Mouse (Mus musculus) common myeloid progenitor, adult 5-6 weeks (primary cell): Measurements from ENCODE around the gene Phtf1. TPM values are rescaled to one million over a fixed set of nuclear protein-coding genes. Genes with fewer than 3 reads are reported as not detected.

Source experiments
- ATAC-seq: replicated peaks from 2 replicates; pipeline ENCODE4 v1.8.0; 2016; ENCODE audit warnings: low read depth, mild to moderate bottlenecking, moderate TSS enrichment, inconsistent platforms; ENCODE audit not compliant: poor library complexity, severe bottlenecking
- total RNA-seq: library from RNA; stranded (forward); fragments of 200-1000, 187-1606 nt; gene quantifications from 2 replicates; pipeline ENCODE4 v1.2.3, GENCODE M21; 2017

The Phtf1 gene
- total RNA-seq, result 33.9 and 39.8 TPM in 2 replicates

DNA sequence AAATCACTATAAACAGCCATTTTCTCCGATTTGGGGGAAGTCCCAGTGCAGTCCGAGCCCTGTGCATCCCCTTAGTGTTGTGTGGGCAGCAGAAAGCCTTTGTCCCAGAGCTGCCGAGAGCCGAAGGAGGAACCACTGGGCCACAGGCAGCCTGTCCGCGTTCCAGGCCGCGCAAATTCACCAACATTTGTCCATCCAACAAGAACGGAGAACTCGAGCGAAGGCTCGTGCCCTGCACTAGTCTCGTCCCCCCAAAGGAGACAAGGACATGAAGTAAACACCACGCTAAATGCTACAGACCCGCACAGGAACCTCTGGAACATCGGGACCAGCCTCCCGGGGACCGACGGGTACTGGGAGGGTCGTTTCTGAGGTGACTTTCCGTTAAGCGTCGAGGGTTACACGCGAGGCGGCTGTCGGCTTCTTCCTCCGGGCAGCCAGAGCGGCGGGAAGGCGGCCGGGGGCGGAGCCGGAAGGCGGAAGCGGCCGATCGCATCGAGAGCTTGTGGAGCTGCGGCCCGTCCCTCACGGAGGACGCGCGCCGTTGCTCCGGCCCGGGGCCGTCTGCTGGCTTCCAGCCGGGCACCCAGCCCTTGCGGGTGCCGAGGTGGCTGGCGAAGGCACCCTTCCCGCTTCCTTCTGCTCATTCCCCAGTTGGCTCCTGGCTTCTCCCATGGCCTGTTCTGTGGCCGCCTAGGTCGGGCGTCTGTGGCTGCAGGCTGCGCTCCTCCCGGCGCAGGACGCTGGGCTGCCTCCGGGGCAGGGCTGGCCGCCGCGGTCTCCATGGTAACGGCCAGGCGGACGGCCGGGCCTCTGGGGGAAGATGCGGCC is at the start of gene Phtf1:
TSS of gene Phtf1 (plus strand) at position 250 of the 831 bp plus-strand sequence.
- ATAC-seq, result peak; percentile 95

DNA sequence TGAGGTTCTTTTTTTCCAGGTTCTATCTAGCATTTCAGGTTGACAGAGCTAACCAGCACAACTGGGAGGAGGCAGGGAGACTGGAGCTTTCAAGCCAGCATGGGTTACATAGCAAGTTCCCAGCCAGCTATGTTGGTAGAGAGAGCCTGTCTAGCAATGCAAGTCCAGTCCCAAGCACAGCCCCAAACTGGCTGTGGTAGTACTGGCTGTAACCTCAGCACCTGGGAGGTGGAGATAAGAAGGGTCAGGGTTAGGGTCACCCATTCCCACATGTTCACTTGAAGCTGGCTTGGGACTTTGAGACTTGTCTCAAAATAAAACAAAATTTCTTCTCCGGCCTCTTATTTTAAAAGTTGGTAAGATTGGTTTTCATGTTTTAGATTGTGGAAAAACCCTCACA is 47.8 kb upstream of the Phtf1 start:
- peak; percentile 17; the same call in 1 of the 2 replicates for ATAC-seq

- no peak for ATAC-seq
These were observed 42.6 kb upstream of the Phtf1 start for GRCm38 (mm10) chr3:103925302-103925701.

- peak; percentile 98 for ATAC-seq
These were observed 40.4 kb upstream of the Phtf1 start for GRCm38 (mm10) chr3:103927511-103927910.

DNA sequence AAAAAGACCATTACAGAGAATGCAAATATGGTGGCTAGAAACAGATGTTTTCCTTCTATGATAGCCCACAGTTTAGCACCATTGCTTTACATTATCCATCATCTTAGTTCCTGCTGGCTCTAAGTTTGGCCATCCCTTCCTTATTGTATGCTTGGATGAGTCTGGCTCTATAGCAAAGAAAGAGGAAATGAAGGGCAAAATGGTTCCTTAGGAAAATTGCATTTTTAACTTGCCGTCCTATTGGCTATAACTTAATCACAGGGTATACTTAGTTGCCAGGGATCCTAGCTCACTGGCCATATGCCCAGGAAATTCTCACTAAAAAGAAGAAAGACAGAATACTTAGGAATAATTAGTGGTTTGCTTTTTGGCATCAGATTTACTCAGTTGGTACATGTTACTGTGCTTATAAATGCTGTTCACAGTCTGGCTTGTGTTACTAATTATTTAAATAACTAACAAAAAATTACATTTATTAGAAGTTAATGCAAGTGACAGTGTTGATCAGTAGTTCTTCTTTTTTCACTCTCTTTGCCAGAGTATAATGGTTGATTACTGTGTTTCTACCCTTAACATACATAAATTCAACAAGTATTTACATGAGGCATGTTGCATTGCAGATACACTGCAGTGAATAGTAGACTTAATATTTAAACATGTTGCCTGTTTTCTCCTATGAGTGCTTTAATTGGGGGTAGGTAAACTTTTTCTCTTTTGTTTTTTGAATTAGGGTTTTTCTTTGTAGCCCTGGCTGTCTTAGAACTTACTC is 22.9 kb upstream of the Phtf1 start:
- no peak for ATAC-seq

DNA sequence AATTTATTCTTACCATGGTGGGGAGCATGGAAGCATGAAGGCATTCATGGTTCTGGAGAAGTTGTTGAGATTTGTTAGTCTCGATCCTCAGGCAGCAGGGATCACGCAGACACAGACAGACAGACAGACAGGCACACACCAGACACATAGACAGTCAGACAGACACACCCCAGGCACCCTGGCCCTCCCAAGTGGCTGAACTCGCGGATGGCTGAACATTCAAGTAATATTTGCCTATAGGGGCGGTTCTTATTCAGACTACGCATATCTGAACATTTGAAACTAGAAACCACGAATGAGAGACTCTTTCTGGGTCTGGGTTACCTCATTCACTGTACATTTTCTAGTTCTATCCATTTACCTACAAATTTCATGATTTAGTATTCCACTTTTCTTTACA is 19.2 kb upstream of the Phtf1 start:
- no peak for ATAC-seq

- no peak for ATAC-seq
These were observed 7.3 kb upstream of the Phtf1 start for GRCm38 (mm10) chr3:103960622-103961021.

DNA sequence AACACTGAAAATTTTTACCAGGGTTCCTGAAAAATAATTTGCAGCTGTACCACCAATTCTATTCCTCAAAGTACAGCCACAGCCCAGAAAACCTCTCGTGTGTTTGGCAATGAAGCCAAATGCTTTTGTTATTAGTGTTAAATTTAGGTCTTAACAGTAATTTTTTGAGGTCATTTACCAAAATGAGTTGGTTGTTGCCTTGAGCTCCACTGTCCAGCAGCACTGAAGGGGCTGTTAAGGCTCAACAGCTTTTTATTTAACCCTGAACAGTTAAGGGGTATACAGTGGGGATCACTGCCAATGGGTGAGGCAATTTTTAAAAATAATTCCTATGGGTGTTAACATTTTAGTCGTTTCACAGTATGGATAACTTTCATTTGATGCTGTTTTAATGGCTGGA is 679 bp upstream of the Phtf1 start:
- ATAC-seq, result no peak

- peak; percentile 9; the same call in 1 of the 2 replicates for ATAC-seq
These were observed 791 bp downstream of the Phtf1 start for GRCm38 (mm10) chr3:103968701-103969100.

GRCm38 (mm10) chr3:103971157-103971556 is 3.2 kb downstream of the Phtf1 start:
- no peak for ATAC-seq

DNA sequence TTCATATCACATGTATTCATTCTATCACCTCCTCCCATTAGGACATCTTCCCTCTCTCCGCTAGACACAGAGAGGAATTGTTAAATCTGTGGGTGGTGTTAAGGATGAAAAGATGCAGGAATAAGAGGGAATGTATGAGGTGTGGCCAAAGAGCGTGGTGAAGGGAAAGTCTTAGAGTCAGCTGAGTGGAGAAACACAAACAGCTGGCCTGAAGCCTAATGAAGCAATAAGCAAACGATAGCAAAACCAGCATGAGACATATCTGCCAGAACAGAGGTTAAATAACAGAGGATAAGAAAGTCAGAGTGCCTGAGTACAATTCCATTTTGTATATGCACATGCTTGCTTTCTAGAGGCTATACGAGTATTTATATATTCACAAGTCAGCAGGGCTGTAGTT is 16.6 kb downstream of the Phtf1 start:
- no peak for ATAC-seq

GRCm38 (mm10) chr3:103985194-103985593 is 17.3 kb downstream of the Phtf1 start:
- ATAC-seq, result no peak

DNA sequence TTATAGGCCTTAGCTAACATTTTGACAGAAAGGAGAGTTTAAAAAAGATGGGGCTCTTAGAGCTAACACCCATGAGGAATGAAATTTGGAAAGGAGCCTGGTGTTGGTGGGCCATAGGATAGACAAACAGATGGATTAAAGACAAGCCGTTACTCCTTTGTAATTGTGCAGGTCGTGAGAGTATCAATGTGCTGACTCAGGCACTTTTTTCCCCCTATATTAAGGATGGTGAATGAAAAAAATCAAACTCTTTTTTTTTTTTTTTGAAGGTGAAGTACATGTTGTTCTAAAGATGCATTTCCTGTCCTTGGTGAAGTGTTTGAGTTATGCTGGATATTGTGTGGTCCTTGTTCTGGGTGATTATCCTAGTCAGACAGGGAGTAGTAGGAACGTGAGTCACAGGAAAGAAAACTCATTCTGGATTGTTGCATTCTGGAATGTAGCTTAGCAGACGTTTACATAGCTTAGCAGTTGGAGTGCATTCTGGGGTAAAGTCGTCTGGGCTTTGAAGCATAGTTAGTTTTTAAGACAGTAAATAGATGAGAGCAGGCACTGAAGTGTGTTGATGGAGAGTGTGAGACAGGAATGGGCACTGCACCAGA is 20.0 kb downstream of the Phtf1 start:
- no peak for ATAC-seq

- no peak for ATAC-seq
These were observed 21.4 kb downstream of the Phtf1 start for GRCm38 (mm10) chr3:103989352-103989751.

DNA sequence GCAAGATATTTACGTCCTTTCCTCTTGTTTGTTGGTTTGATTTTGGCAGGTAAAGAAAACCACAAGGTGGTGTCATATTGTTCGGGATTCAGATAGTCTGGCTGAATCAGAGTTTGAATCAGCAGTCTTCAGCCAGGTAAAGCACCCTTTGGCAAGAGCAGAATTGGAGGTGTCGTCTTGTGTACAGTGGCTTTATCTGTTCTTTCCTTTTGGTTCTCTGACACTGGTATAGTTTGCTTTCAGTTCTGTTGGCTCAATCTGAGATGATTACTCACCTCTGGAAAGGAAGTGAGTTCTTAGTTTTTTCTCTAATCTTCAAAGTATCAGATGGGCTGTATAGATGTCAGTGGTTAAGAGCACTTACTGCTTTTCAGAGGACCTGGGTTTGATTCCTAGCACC is 23.4 kb downstream of the Phtf1 start:
- ATAC-seq, result no peak

DNA sequence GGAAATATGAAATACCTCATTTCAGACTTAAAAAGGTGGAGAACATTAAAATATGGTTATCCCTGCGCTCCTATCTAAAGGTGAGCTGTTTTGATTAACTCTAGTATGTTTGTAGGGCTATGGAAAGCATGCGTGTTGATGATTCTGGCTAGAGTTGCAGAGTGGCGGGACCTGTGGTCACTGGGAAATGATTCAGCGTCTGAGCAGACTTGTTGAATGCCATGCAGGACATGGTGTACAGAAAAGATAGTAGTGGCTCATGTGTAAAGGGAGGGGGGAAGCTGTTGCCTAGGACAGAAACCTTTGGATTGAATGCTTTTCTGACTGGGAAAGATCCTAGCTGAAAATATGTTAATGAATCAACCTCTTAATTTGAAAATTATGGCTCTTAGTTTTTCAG is 30.8 kb downstream of the Phtf1 start:
- peak; percentile 92 for ATAC-seq

- no peak for ATAC-seq
These were observed 39.1 kb downstream of the Phtf1 start for GRCm38 (mm10) chr3:104006896-104007466.

DNA sequence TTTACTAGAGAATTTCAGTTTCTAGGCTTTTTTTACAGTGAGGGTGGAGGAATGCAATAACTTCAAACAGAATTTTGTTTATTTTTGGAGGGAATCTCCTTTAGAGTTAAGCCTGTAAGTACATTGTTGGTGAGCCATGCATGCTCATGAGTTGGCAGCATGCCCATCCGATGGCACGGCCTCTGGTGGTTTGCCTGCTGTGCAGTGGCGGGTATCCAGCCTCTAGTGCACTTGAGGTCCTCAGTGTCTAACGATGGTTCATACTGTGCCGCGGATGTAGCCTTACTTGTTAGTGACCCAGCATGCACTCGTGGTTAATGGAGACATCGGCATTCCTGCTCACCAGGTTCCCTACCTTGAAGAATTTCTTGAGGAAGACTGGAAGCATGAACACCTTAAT is 39.6 kb downstream of the Phtf1 start:
- no peak; the same call in 1 of the 2 replicates for ATAC-seq

- 0 out of 2 replicates have a peak, but pooled peaks have one; percentile 41 for ATAC-seq
These were observed 42.2 kb downstream of the Phtf1 start for GRCm38 (mm10) chr3:104009924-104010662.

DNA sequence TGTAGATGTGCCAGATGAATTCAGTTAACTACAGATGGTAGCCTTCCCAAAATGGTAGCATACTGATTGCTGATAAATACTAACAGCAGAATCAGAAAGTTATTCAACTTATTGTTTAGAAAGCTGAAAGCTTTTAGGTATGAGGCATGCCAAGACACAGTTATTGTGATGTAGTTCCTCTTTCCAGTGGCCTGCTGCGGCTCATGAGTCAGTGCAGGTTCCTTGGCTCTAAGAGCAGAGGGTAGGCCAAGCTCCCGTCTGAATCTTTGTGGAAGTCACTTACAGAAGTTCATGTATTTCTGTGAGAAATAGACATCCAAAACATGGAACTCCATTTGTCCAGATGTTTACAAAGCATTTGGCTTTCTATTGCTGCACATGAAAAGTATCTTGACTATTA is 44.1 kb downstream of the Phtf1 start:
- ATAC-seq, result peak; percentile 72
